Mouse (Mus musculus) left cerebral cortex, postnatal 4 days (tissue): ENCODE results near the gene Mybpc3. TPM values are rescaled to one million over a fixed set of nuclear protein-coding genes. Genes with fewer than 3 reads are reported as not detected.
A peak's percentile ranks its signal among the peaks of the same experiment; 100 is the strongest.
"Not testable (repeated sequence)": the region's sequence is repeated elsewhere in the genome, so short reads cannot be mapped to it uniquely, and the experiment has no call there.

ENCODE experiments used
- DNase-seq: peaks from one replicate; pipeline ENCODE4 v3.0.0-alpha.2; 2022
- intact Hi-C: fragments of 180-260 bp; cut with DNase I; formaldehyde crosslinking; loops from one replicate; pipeline ENCODE4 v1.15.1; 2025
- total RNA-seq, 2 experiments: library from RNA; stranded (reverse); gene quantifications; 2 replicates each; pipeline ENCODE4 v1.2.3; 2021

Gene Mybpc3
- total RNA-seq, 2 experiments from 2014 or later = not detected

GRCm38 (mm10) chr2:91086392-91087237, 31.3 kb upstream of the Mybpc3 start:
- intact Hi-C loops = no loop called here
- DNase-seq = no peak

GRCm38 (mm10) chr2:91087453-91087852, 30.5 kb upstream of the Mybpc3 start:
- intact Hi-C loops = no loop called here
- DNase-seq = no peak

- no peak for DNase-seq
- intact Hi-C loops = no loop called here
Measured at GRCm38 (mm10) chr2:91088987-91089386, 29.0 kb upstream of the Mybpc3 start.

GRCm38 (mm10) chr2:91090208-91090607, 27.7 kb upstream of the Mybpc3 start:
- DNase-seq = no peak
- intact Hi-C loops = no loop called here

GRCm38 (mm10) chr2:91090827-91091226, 27.1 kb upstream of the Mybpc3 start:
- DNase-seq = no peak
- intact Hi-C loops = no loop called here

- intact Hi-C loops = no loop called here
- no peak for DNase-seq
Measured at GRCm38 (mm10) chr2:91096524-91096923, 21.4 kb upstream of the Mybpc3 start.

GRCm38 (mm10) chr2:91097015-91097414, 20.9 kb upstream of the Mybpc3 start:
- intact Hi-C loops = no loop called here
- no peak for DNase-seq

GRCm38 (mm10) chr2:91098156-91098555, 19.8 kb upstream of the Mybpc3 start:
- intact Hi-C loops = no loop called here
- DNase-seq = no peak

- intact Hi-C loops = loop anchor here (2.0 kb wide), 1 partner anchor 30 kb away; the partner anchor contains the start of gene Slc39a13
- peak; percentile 96 for DNase-seq
Measured at GRCm38 (mm10) chr2:91101124-91101740, 16.7 kb upstream of the Mybpc3 start.

- DNase-seq = no peak
- intact Hi-C loops = no loop called here
Measured at GRCm38 (mm10) chr2:91108156-91108555, 9.8 kb upstream of the Mybpc3 start.

GRCm38 (mm10) chr2:91109241-91109640, 8.7 kb upstream of the Mybpc3 start:
- intact Hi-C loops = no loop called here
- DNase-seq = no peak

- DNase-seq = no peak
- intact Hi-C loops = no loop called here
Measured at GRCm38 (mm10) chr2:91109807-91110385, 8.0 kb upstream of the Mybpc3 start.

GRCm38 (mm10) chr2:91110429-91110828, 7.5 kb upstream of the Mybpc3 start:
- intact Hi-C loops = no loop called here
- no peak for DNase-seq

GRCm38 (mm10) chr2:91111832-91112231, 6.1 kb upstream of the Mybpc3 start:
- intact Hi-C loops, DNase-seq: not testable (repeated sequence)

GRCm38 (mm10) chr2:91112491-91112890, 5.5 kb upstream of the Mybpc3 start:
- no peak for DNase-seq
- intact Hi-C loops = no loop called here

GRCm38 (mm10) chr2:91113334-91113733, 4.6 kb upstream of the Mybpc3 start:
- intact Hi-C loops = no loop called here
- DNase-seq = no peak

GRCm38 (mm10) chr2:91113852-91114251, 4.1 kb upstream of the Mybpc3 start:
- no peak for DNase-seq
- intact Hi-C loops = no loop called here

- peak; percentile 98 for DNase-seq
- intact Hi-C loops = no loop called here
Measured at GRCm38 (mm10) chr2:91114781-91115577, 3.0 kb upstream of the Mybpc3 start.

GRCm38 (mm10) chr2:91115578-91115970, 2.4 kb upstream of the Mybpc3 start:
- no peak for DNase-seq

GRCm38 (mm10) chr2:91116842-91117241, 1.1 kb upstream of the Mybpc3 start:
- intact Hi-C loops = no loop called here

More at GRCm38 (mm10) chr2:91115578-91115970, 2.4 kb upstream of the Mybpc3 start:
- intact Hi-C loops = no loop called here

GRCm38 (mm10) chr2:91118647-91119046, 703 bp downstream of the Mybpc3 start:
- intact Hi-C loops = no loop called here
- no peak for DNase-seq

More at GRCm38 (mm10) chr2:91116842-91117241, 1.1 kb upstream of the Mybpc3 start:
- no peak for DNase-seq
